Mouse (Mus musculus) MEL (cell line): ENCODE results near the gene Slc29a1. TPM values are rescaled to one million over a fixed set of nuclear protein-coding genes. Genes with fewer than 3 reads are reported as not detected.
A peak's percentile ranks its signal among the peaks of the same experiment; 100 is the strongest.

Experiments
- DNase-seq: peaks from one replicate; pipeline ENCODE4 v3.0.0; 2011; ENCODE audit warnings: low read depth, low spot score
- H3K27ac ChIP-seq: 2 replicates; pipeline ENCODE4 v1.5.1; 2012; ENCODE audit warnings: low read depth, mild to moderate bottlenecking, control low read depth, low read length, moderate library complexity; ENCODE audit not compliant: control insufficient read depth
- H3K27me3 ChIP-seq, 2 experiments: fragments of 150-350 bp in 1 of 2; sonication (generic) in 1 of 2; 2 replicates each; pipeline ENCODE4 v1.6.1; 2012; ENCODE audit warnings: low read length in 2 of 2, mild to moderate bottlenecking in 2 of 2, improper control_type of control experiment in 1 of 2, moderate library complexity in 1 of 2; ENCODE audit not compliant: insufficient read depth in 2 of 2, control insufficient read depth in 1 of 2
- H3K36me3 ChIP-seq, 2 experiments: 2 replicates each; pipeline ENCODE4 v1.6.1; 2012 to 2014; ENCODE audit warnings: low read length in 2 of 2, improper control_type of control experiment in 1 of 2, inconsistent platforms in 1 of 2, mild to moderate bottlenecking in 1 of 2; ENCODE audit not compliant: insufficient read depth in 2 of 2, control insufficient read depth in 1 of 2
- H3K4me1 ChIP-seq, 2 experiments: fragments of 150-350 bp in 1 of 2; sonication (generic) in 1 of 2; 2 replicates each; pipeline ENCODE4 v1.6.1; 2012; ENCODE audit warnings: low read length in 2 of 2, improper control_type of control experiment in 1 of 2, mild to moderate bottlenecking in 1 of 2; ENCODE audit not compliant: insufficient read depth in 2 of 2, control insufficient read depth in 1 of 2
- H3K4me3 ChIP-seq, 2 experiments: fragments of 150-350 bp in 1 of 2; sonication (generic) in 1 of 2; 2 replicates each; pipeline ENCODE4 v1.5.1; 2012; ENCODE audit warnings: low read depth in 2 of 2, low read length in 2 of 2, mild to moderate bottlenecking in 2 of 2, moderate library complexity in 2 of 2, control low read depth in 1 of 2, improper control_type of control experiment in 1 of 2; ENCODE audit not compliant: control insufficient read depth in 1 of 2, insufficient read depth in 1 of 2
- H3K79me2 ChIP-seq: 2 replicates; pipeline ENCODE4 v1.6.1; 2012; ENCODE audit warnings: mild to moderate bottlenecking, low read length, moderate library complexity; ENCODE audit not compliant: control insufficient read depth, poor library complexity, insufficient read depth
- H3K9ac ChIP-seq: 2 replicates; pipeline ENCODE4 v1.6.1; 2012; ENCODE audit warnings: low read depth, mild to moderate bottlenecking, control low read depth, low read length, moderate library complexity; ENCODE audit not compliant: control insufficient read depth, poor library complexity, severe bottlenecking
- H3K9me3 ChIP-seq: fragments of 150-350 bp; sonication (generic); replicated peaks from 2 replicates; pipeline ENCODE4 v1.6.1; 2012; ENCODE audit warnings: mild to moderate bottlenecking, low read length, improper control_type of control experiment, moderate library complexity; ENCODE audit not compliant: insufficient read depth
- BHLHE40 ChIP-seq: IDR thresholded peaks from 2 replicates; pipeline ENCODE4 v1.6.1; 2012; ENCODE audit warnings: low read depth, mild to moderate bottlenecking, inconsistent platforms, low read length, improper control_type of control experiment, borderline replicate concordance
- CTCF ChIP-seq, 3 experiments: IDR thresholded peaks in 2 of 3; conservative IDR thresholded peaks in 1 of 3; 2 replicates each; pipeline ENCODE4 v1.5.1; 2011 to 2012; ENCODE audit warnings: low read length in 3 of 3, low read depth in 2 of 3, mild to moderate bottlenecking in 2 of 3, improper control_type of control experiment in 1 of 3, inconsistent platforms in 1 of 3, mixed read lengths in 1 of 3, moderate library complexity in 1 of 3; ENCODE audit not compliant: control insufficient read depth in 1 of 3, insufficient read depth in 1 of 3, poor library complexity in 1 of 3, severe bottlenecking in 1 of 3
- E2F4 ChIP-seq: IDR thresholded peaks from 2 replicates; pipeline ENCODE4 v1.6.1; 2011; ENCODE audit warnings: low read depth, low read length, improper control_type of control experiment, borderline replicate concordance
- ETS1 ChIP-seq: IDR thresholded peaks from 2 replicates; pipeline ENCODE4 v1.6.1; 2012; ENCODE audit warnings: low read depth, mild to moderate bottlenecking, inconsistent platforms, low read length, improper control_type of control experiment, moderate library complexity
- JUND ChIP-seq: IDR thresholded peaks from 2 replicates; pipeline ENCODE4 v1.6.1; 2011; ENCODE audit warnings: low read depth, mild to moderate bottlenecking, improper control_type of control experiment, low read length
- KAT2A ChIP-seq: conservative IDR thresholded peaks from 2 replicates; pipeline ENCODE4 v1.6.1; 2012; ENCODE audit warnings: low read depth, low read length, improper control_type of control experiment, inconsistent platforms
- MEF2A ChIP-seq: IDR thresholded peaks from 2 replicates; pipeline ENCODE4 v1.6.1; 2014; ENCODE audit warnings: low read depth, mild to moderate bottlenecking, inconsistent platforms, low read length, improper control_type of control experiment; ENCODE audit not compliant: poor library complexity, insufficient replicate concordance, severe bottlenecking; ENCODE audit errors: extremely low read depth
- MYB ChIP-seq: IDR thresholded peaks from 2 replicates; pipeline ENCODE4 v1.6.1; 2011; ENCODE audit warnings: mild to moderate bottlenecking, low read depth, low read length, improper control_type of control experiment
- MYC ChIP-seq: IDR thresholded peaks from 2 replicates; pipeline ENCODE4 v1.6.1; 2011; ENCODE audit warnings: low read depth, mild to moderate bottlenecking, low read length, improper control_type of control experiment, moderate library complexity
- NELFE ChIP-seq: IDR thresholded peaks from 2 replicates; pipeline ENCODE4 v1.6.1; 2011; ENCODE audit warnings: low read depth, low read length, improper control_type of control experiment
- POLR2A ChIP-seq, 2 experiments: IDR thresholded peaks; 2 replicates each; pipeline ENCODE4 v1.6.1; 2011 to 2012; ENCODE audit warnings: low read length in 2 of 2, mild to moderate bottlenecking in 2 of 2, control low read depth in 1 of 2, improper control_type of control experiment in 1 of 2, low read depth in 1 of 2, moderate library complexity in 1 of 2; ENCODE audit not compliant: control insufficient read depth in 1 of 2, insufficient read depth in 1 of 2, poor library complexity in 1 of 2
- POLR2AphosphoS2 ChIP-seq: IDR thresholded peaks from 2 replicates; pipeline ENCODE4 v1.6.1; 2011; ENCODE audit warnings: low read length, improper control_type of control experiment
- POLR2AphosphoS5 ChIP-seq: IDR thresholded peaks from 2 replicates; pipeline ENCODE4 v1.6.1; 2012; ENCODE audit warnings: low read depth, borderline replicate concordance, mild to moderate bottlenecking, inconsistent platforms, low read length, moderate library complexity, mixed read lengths
- SMC3 ChIP-seq: IDR thresholded peaks from 2 replicates; pipeline ENCODE4 v1.6.1; 2011; ENCODE audit warnings: low read depth, low read length, improper control_type of control experiment
- UBTF ChIP-seq: IDR thresholded peaks from 2 replicates; pipeline ENCODE4 v1.6.1; 2012; ENCODE audit warnings: low read depth, mild to moderate bottlenecking, inconsistent platforms, low read length, improper control_type of control experiment, moderate library complexity, borderline replicate concordance; ENCODE audit not compliant: insufficient read depth
- USF2 ChIP-seq, 2 experiments: IDR thresholded peaks; 2 replicates each; pipeline ENCODE4 v1.6.1; 2011 to 2012; ENCODE audit warnings: improper control_type of control experiment in 2 of 2, low read length in 2 of 2, borderline replicate concordance in 1 of 2, inconsistent platforms in 1 of 2, low read depth in 1 of 2, mild to moderate bottlenecking in 1 of 2; ENCODE audit not compliant: insufficient read depth in 1 of 2
- ZC3H11A ChIP-seq: IDR thresholded peaks from 2 replicates; pipeline ENCODE4 v1.6.1; 2012; ENCODE audit warnings: low read depth, mild to moderate bottlenecking, inconsistent platforms, low read length, improper control_type of control experiment
- ZKSCAN1 ChIP-seq: IDR thresholded peaks from 2 replicates; pipeline ENCODE4 v1.6.1; 2012; ENCODE audit warnings: low read depth, mild to moderate bottlenecking, inconsistent platforms, low read length, improper control_type of control experiment, moderate library complexity
- ZNF384 ChIP-seq: IDR thresholded peaks from 2 replicates; pipeline ENCODE4 v1.6.1; 2012; ENCODE audit warnings: low read depth, mild to moderate bottlenecking, inconsistent platforms, low read length, improper control_type of control experiment
- polyA plus RNA-seq, 2 experiments: library from polyadenylated mRNA; stranded (reverse) in 1 of 2; unstranded in 1 of 2; fragments of >175 nt in 1 of 2; fragments of >200 nt in 1 of 2; gene quantifications; 2 replicates each; pipeline versions ENCODE4 v1.2.1 to v1.2.4; 2012; ENCODE audit warnings: low replicate concordance in 2 of 2, low read depth in 1 of 2; ENCODE audit not compliant: insufficient read length in 2 of 2, insufficient read depth in 1 of 2, missing spikeins in 1 of 2
- total RNA-seq: library from RNA; depleted of rRNA; stranded (reverse); fragments of 300-350 nt; gene quantifications from 2 replicates; pipeline ENCODE4 v1.2.3, GENCODE M21; 2012

The Slc29a1 gene
- total and polyA plus RNA-seq, 3 experiments, result 238 to 341 TPM; not detected in 1

DNA sequence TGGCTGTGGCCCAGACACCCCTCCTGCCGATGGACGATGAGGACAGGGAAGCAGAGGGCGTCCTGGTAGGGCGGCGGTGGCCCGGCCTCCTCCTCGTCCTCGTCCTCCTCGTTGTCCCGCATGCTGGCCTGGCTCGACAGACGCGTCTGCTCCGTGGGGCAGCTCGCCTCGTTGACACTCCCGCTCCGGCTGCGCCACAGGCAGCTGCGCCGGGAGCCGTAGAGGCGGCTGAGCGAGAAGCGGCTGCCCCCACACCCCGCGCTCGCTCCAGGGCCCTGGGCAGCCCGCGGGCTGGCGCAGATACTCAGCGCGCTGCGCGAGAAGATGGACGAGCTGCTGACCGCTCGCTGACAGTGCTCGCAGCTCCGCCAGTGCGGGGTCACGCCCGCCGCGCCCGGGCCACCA, 54.5 kb downstream of the Slc29a1 start:
- DNase-seq, result no peak
- TF ChIP-seq MYB (no peak), MYC (no peak), USF2 (IDR thresholded peaks at IDR 0.05; ENCODE audit: borderline replicate concordance in 1 of 2, insufficient read depth in 1 of 2, low read depth in 1 of 2, low read length in 2 of 2) (no peak), ZKSCAN1 (no peak), POLR2AphosphoS2 (no peak), SMC3 (no peak), POLR2A (IDR thresholded peaks at IDR 0.05; ENCODE audit: control insufficient read depth in 1 of 2, insufficient read depth in 1 of 2, low read depth in 1 of 2, low read length in 2 of 2, poor library complexity in 1 of 2) (no peak), UBTF (no peak), KAT2A (no peak), MEF2A (no peak), ETS1 (no peak), ZC3H11A (no peak), CTCF (IDR thresholded peaks at IDR 0.05 in 2 of 3, conservative IDR thresholded peaks at IDR 0.05 in 1 of 3; ENCODE audit: control insufficient read depth in 1 of 3, insufficient read depth in 1 of 3, low read depth in 2 of 3, low read length in 3 of 3, poor library complexity in 1 of 3, severe bottlenecking in 1 of 3) (no peak), NELFE (no peak), JUND (no peak), E2F4 (no peak)
- H3K9ac ChIP-seq, result no peak overlapping the region
- H3K4me1 ChIP-seq, result peaks cover 0 to 8% of the 10 kb centered on the region in 2 experiments; a peak in 1 of 4 replicates
- H3K4me3 ChIP-seq, result no peak overlapping the region
- H3K27ac ChIP-seq, result no peak overlapping the region
- H3K9me3 ChIP-seq, result no peaks in the 10 kb centered on the region
- H3K36me3 ChIP-seq, result no peaks in the 10 kb centered on the region
- H3K79me2 ChIP-seq, result no peaks in the 10 kb centered on the region
- H3K27me3 ChIP-seq, result peaks cover 2% of the 10 kb centered on the region in 2 experiments; a peak in 3 of 4 replicates

DNA sequence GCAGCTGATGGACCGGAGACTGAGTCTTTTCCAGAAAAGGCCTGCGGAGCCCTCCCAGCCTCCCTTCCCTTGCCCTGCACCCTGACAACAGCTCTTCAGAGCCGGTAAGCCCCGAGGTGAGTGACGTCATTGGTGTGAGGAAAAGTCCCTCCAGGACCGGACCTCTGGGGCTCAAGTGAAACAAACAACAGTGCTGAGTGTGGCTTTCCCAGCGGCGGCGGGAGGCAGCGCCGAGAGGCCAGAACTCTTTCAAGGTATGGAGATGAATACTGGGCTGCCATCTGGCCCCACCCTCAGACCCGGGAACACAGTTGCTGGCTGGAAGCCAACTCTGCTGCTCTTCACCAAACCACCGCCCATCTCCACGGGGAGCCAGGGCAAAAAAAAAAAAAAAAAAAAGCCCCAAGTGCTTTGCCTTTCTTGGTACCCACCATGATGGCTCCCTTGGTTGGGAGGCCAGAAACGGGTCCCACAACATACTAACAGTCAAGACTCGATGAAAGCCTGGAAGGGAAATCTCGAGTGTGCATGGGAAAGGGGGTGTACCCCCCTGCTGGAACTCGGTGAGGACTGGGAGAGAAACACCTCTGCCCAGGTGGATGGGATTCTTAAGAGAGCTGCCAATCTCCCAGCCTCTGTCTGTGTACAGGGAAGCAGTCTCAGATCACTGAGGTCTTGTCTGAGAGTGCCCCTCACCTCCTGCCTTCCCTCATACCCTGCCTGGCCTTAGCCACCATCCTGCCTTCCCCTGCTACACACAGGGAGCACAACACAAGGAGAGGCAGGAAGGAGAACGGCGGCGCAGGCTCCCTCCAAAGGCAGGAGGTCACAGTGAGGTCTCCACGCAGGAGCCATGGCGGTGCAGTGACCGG, 55.2 kb downstream of the Slc29a1 start:
- Histone ChIP-seq H3K36me3 (no peaks in the 10 kb centered on the region), H3K27ac (no peak overlapping the region), H3K9ac (no peak overlapping the region), H3K79me2 (no peaks in the 10 kb centered on the region), H3K27me3 (peaks cover 2% of the 10 kb centered on the region in 2 experiments; a peak in 2 of 4 replicates), H3K9me3 (no peaks in the 10 kb centered on the region), H3K4me1 (peaks cover 0 to 8% of the 10 kb centered on the region in 2 experiments; a peak in 1 of 4 replicates), H3K4me3 (no peak overlapping the region; a peak in 1 of 4 replicates)
- TF ChIP-seq POLR2AphosphoS5 (no peak), ZNF384 (peak; percentile 94), MYB (no peak), MYC (no peak), BHLHE40 (no peak), ZC3H11A (no peak)
- peak; percentile 62 for DNase-seq
